Mouse (Mus musculus) midbrain, embryonic 11.5 days (tissue): ENCODE data around the gene Cp. TPM values are rescaled to one million over a fixed set of nuclear protein-coding genes. Genes with fewer than 3 reads are reported as not detected.
"Not testable (repeated sequence)": the region's sequence is repeated elsewhere in the genome, so short reads cannot be mapped to it uniquely, and the experiment has no call there.

Source experiments
- ATAC-seq: fragments of 200-750 bp; cut with Nextera tagmentation; 2 replicates; pipeline ENCODE4 v1.8.0; 2017; ENCODE audit warnings: moderate TSS enrichment, moderate library complexity; ENCODE audit not compliant: low FRiP score
- DNase-seq: peaks from one replicate; pipeline ENCODE4 v3.0.0; 2015; ENCODE audit warnings: low spot score; ENCODE audit errors: missing footprints
- H3K27ac ChIP-seq: fragments of 300-500 bp; sonication (generic); 2 replicates; pipeline ENCODE4 v1.5.1; 2014; ENCODE audit warnings: low read depth, low read length
- H3K27me3 ChIP-seq: fragments of 300-500 bp; sonication (generic); 2 replicates; pipeline ENCODE4 v1.6.1; 2014; ENCODE audit warnings: mild to moderate bottlenecking, low read length, moderate library complexity, mixed read lengths; ENCODE audit not compliant: control insufficient read depth, insufficient read depth
- H3K36me3 ChIP-seq: fragments of 300-500 bp; sonication (generic); 2 replicates; pipeline ENCODE4 v1.6.1; 2014; ENCODE audit warnings: mild to moderate bottlenecking, low read length, moderate library complexity, mixed read lengths; ENCODE audit not compliant: control insufficient read depth, insufficient read depth
- H3K4me1 ChIP-seq: fragments of 300-500 bp; sonication (generic); 2 replicates; pipeline ENCODE4 v1.6.1; 2014; ENCODE audit warnings: low read length; ENCODE audit not compliant: control insufficient read depth, insufficient read depth
- H3K4me2 ChIP-seq: fragments of 300-500 bp; sonication (generic); 2 replicates; pipeline ENCODE4 v1.6.1; 2014; ENCODE audit warnings: mild to moderate bottlenecking, moderate library complexity
- H3K4me3 ChIP-seq: fragments of 300-500 bp; sonication (generic); 2 replicates; pipeline ENCODE4 v1.5.1; 2014; ENCODE audit warnings: low read depth, low read length
- H3K9ac ChIP-seq: fragments of 300-500 bp; sonication (generic); 2 replicates; pipeline ENCODE4 v1.6.1; 2014; ENCODE audit warnings: low read length
- H3K9me3 ChIP-seq: fragments of 300-500 bp; sonication (generic); 2 replicates; pipeline ENCODE4 v1.6.1; 2016; ENCODE audit warnings: low read length; ENCODE audit not compliant: control insufficient read depth
- WGBS: fragments of 180-500 bp; shearing (Covaris S2); extraction: QIAGEN DNeasy Blood & Tissue Kit; methylation state at CpG from one replicate; pipeline ENCODE4 v1.1.7; 2014; 5-methylcytosine and 5-hydroxymethylcytosine counted together
- polyA plus RNA-seq: library from polyadenylated mRNA; unstranded; fragments of >200 nt; fragmentation: Nextera tagmentation; extraction: Ambion mirVana; gene quantifications from 2 replicates; pipeline ENCODE4 v1.2.1, GENCODE M21; 2014

Cp gene
- polyA plus RNA-seq, 1 experiment from 2014 or later, result 8.1 TPM

- Histone ChIP-seq H3K4me2 (no peak overlapping the region), H3K4me3 (no peak overlapping the region), H3K27ac (no peak overlapping the region), H3K9ac (no peak overlapping the region), H3K36me3 (no peaks in the 10 kb centered on the region), H3K27me3 (no peaks in the 10 kb centered on the region), H3K9me3 (no peaks in the 10 kb centered on the region), H3K4me1 (no peaks in the 10 kb centered on the region)
- WGBS, result 76% methylated on average over 4 of the region's 4 CpGs
- no peak for ATAC-seq
- DNase-seq, result no peak
These were observed 35.5 kb downstream of the Cp start for GRCm38 (mm10) chr3:19992388-19992787.

DNA sequence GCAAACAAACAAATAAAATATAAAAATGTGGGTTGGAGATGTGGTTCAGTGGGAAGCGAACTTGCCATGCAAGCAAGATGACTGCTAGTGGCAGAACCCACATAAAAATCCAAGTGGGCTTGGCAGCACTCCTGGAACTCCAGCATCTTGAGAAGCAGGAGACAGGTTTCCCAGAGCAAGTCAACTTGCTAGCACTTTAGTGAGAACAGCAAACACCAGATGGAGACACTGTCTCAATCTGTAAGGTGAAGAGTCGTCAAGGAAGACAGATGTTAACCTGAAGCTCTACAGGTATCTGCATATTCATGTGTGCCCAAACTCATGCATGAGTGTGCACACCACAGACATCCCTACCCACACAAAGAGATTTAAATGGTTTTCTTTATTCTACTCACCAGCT lies 42.7 kb downstream of the Cp start:
- no peak overlapping the region for H3K27ac ChIP-seq
- no peak for ATAC-seq
- DNase-seq, result no peak
- no peak overlapping the region for H3K9ac ChIP-seq
- H3K9me3 ChIP-seq, result no peaks in the 10 kb centered on the region
- no peak overlapping the region for H3K4me3 ChIP-seq
- H3K4me1 ChIP-seq, result no peaks in the 10 kb centered on the region
- 89% methylated on average over 2 of the region's 2 CpGs for WGBS
- no peak overlapping the region for H3K4me2 ChIP-seq
- no peaks in the 10 kb centered on the region for H3K27me3 ChIP-seq
- no peaks in the 10 kb centered on the region for H3K36me3 ChIP-seq

- no peaks in the 10 kb centered on the region for H3K4me1 ChIP-seq
- H3K27me3 ChIP-seq, result no peaks in the 10 kb centered on the region
- no peaks in the 10 kb centered on the region for H3K9me3 ChIP-seq
- ATAC-seq, result no peak
- DNase-seq, result no peak
- H3K36me3 ChIP-seq, result no peaks in the 10 kb centered on the region
- no peak overlapping the region for H3K4me2 ChIP-seq
- WGBS, result 56% methylated on average over 4 of the region's 4 CpGs
- no peak overlapping the region for H3K9ac ChIP-seq
- no peak overlapping the region for H3K4me3 ChIP-seq
- no peak overlapping the region for H3K27ac ChIP-seq
These were observed 44.0 kb downstream of the Cp start for GRCm38 (mm10) chr3:20000806-20001205.

GRCm38 (mm10) chr3:20002786-20003185 lies 45.9 kb downstream of the Cp start:
- 81% methylated on average over 5 of the region's 5 CpGs for WGBS
- Histone ChIP-seq H3K27ac (no peak overlapping the region), H3K9me3 (no peaks in the 10 kb centered on the region), H3K4me2 (no peak overlapping the region), H3K27me3 (no peaks in the 10 kb centered on the region), H3K4me1 (no peaks in the 10 kb centered on the region), H3K36me3 (no peaks in the 10 kb centered on the region), H3K9ac (no peak overlapping the region), H3K4me3 (no peak overlapping the region)
- DNase-seq, result no peak
- ATAC-seq, result no peak

- Histone ChIP-seq H3K9me3 (no peaks in the 10 kb centered on the region), H3K9ac (no peak overlapping the region), H3K4me1 (no peaks in the 10 kb centered on the region), H3K27ac (no peak overlapping the region), H3K4me2 (no peak overlapping the region), H3K27me3 (no peaks in the 10 kb centered on the region), H3K4me3 (no peak overlapping the region), H3K36me3 (no peaks in the 10 kb centered on the region)
- no peak for ATAC-seq
- WGBS, result 93% methylated on average over 8 of the region's 8 CpGs
- DNase-seq, result no peak
These were observed 47.6 kb downstream of the Cp start for GRCm38 (mm10) chr3:20004422-20004821.

GRCm38 (mm10) chr3:20005611-20006010 lies 48.8 kb downstream of the Cp start:
- H3K9ac ChIP-seq, result no peak overlapping the region
- DNase-seq (no peak), ATAC-seq (no peak)
- no peaks in the 10 kb centered on the region for H3K27me3 ChIP-seq
- H3K4me3 ChIP-seq, result no peak overlapping the region
- H3K9me3 ChIP-seq, result no peaks in the 10 kb centered on the region
- H3K4me1 ChIP-seq, result no peaks in the 10 kb centered on the region
- 67% methylated on average over 1 of the region's 1 CpGs for WGBS
- H3K36me3 ChIP-seq, result no peaks in the 10 kb centered on the region
- no peak overlapping the region for H3K27ac ChIP-seq
- no peak overlapping the region for H3K4me2 ChIP-seq

- WGBS, result 94% methylated on average over 4 of the region's 4 CpGs
- Histone ChIP-seq H3K27me3 (no peaks in the 10 kb centered on the region), H3K9me3 (no peaks in the 10 kb centered on the region), H3K36me3 (no peaks in the 10 kb centered on the region), H3K9ac (no peak overlapping the region), H3K4me2 (no peak overlapping the region), H3K27ac (no peak overlapping the region), H3K4me3 (no peak overlapping the region), H3K4me1 (no peaks in the 10 kb centered on the region)
- DNase-seq, result no peak
- ATAC-seq, result no peak
These were observed 50.4 kb downstream of the Cp start for GRCm38 (mm10) chr3:20007275-20007674.

DNA sequence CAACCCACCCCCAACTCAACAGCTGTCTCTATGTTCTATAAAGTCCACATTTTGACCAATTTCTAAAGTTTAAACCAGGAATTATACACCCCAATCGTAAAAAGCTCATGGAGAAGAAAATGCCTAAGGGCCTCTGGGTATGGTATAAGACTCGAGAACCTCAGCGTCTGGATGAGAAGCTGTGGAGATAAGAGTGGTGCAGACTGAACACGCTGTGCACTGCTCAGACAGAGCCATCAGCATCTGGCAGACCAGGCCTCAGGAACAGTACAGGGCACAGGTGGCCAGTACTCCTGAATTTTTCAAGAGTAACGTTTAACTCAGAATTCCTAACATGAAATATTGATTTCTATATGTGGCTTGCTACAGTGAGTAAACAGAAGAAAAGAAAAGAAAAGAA lies 50.9 kb downstream of the Cp start:
- Histone ChIP-seq H3K27me3 (no peaks in the 10 kb centered on the region), H3K27ac (no peak overlapping the region), H3K9me3 (no peaks in the 10 kb centered on the region), H3K9ac (no peak overlapping the region), H3K4me3 (no peak overlapping the region), H3K4me2 (no peak overlapping the region), H3K36me3 (no peaks in the 10 kb centered on the region), H3K4me1 (no peaks in the 10 kb centered on the region)
- ATAC-seq (no peak), DNase-seq (no peak)
- WGBS, result 94% methylated on average over 5 of the region's 5 CpGs

DNA sequence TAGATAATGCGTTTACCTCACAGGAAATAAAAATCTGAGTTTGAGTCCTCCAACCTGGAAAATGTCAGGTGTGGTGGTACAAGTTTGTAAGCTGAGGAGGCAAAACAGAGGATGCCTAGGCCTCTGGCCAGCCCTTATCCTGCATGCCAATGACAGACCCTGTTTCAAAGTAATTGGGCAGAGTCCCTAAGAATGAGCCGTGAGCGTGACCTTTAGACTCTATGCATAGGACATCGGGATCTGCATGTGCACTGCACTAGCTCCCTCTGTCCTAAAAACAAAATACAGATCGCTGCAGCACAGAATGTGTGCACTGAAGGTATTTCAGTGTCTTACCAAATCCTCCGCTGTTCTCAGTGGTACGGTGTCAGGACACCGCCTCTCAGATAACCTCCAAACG lies 53.6 kb downstream of the Cp start:
- Histone ChIP-seq H3K9ac (no peak overlapping the region), H3K27ac (no peak overlapping the region; the same call in 1 of the 2 replicates), H3K36me3 (no peaks in the 10 kb centered on the region), H3K4me3 (no peak overlapping the region), H3K4me2 (no peak overlapping the region), H3K4me1 (no peaks in the 10 kb centered on the region), H3K9me3 (no peaks in the 10 kb centered on the region), H3K27me3 (no peaks in the 10 kb centered on the region)
- ATAC-seq (no peak), DNase-seq (no peak)
- WGBS, result 84% methylated on average over 9 of the region's 9 CpGs

DNA sequence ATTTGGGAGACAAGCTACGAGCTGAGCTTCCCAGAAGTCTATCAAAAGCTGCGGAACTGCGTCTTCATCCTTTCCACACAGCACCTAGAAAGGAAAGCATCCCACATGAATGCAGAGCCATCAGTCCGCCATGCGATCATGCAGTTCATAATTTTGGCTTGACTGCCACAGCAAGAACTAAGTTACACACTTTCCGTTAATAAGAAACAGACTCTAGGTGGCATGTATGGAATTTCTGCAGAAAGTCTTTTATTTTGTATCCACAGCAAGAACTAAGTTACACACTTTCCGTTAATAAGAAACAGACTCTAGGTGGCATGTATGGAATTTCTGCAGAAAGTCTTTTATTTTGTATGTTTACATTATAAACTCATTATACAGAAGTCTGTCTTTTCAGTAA lies 54.1 kb downstream of the Cp start:
- not testable (repeated sequence) for ATAC-seq, DNase-seq, H3K36me3 ChIP-seq, H3K4me3 ChIP-seq, H3K27me3 ChIP-seq, H3K27ac ChIP-seq, H3K9ac ChIP-seq, H3K9me3 ChIP-seq, H3K4me2 ChIP-seq, H3K4me1 ChIP-seq
- 80% methylated on average over 7 of the region's 7 CpGs for WGBS
